Mouse (Mus musculus) gonadal fat pad, adult 2 months (tissue): ENCODE data around the gene Tmem145. TPM values are rescaled to one million over a fixed set of nuclear protein-coding genes. Genes with fewer than 3 reads are reported as not detected.
"Not testable (repeated sequence)": the region's sequence is repeated elsewhere in the genome, so short reads cannot be mapped to it uniquely, and the experiment has no call there.

Experiments used
- DNase-seq: peaks from one replicate; pipeline ENCODE4 v3.0.0-alpha.2; 2012; ENCODE audit warnings: low read depth
- polyA plus RNA-seq: library from polyadenylated mRNA; depleted of rRNA; stranded (reverse); fragments of >200 nt; gene quantifications from 2 replicates; pipeline ENCODE4 v1.2.3, GENCODE M21; 2012; rRNA removed

The Tmem145 gene
- not detected in 2 replicates for polyA plus RNA-seq

GRCm38 (mm10) chr7:25305956-25306613 lies at the start of gene Tmem145:
Gene Tmem145 (plus strand): TSS chr7:25306106.
- no peak for DNase-seq

- no peak for DNase-seq
These were observed 44.0 kb upstream of the Tmem145 start for GRCm38 (mm10) chr7:25261896-25262295.

- no peak for DNase-seq
These were observed 41.7 kb upstream of the Tmem145 start for GRCm38 (mm10) chr7:25263968-25264870.

- DNase-seq: not testable (repeated sequence)
These were observed 40.2 kb upstream of the Tmem145 start for GRCm38 (mm10) chr7:25265743-25266142.

GRCm38 (mm10) chr7:25266180-25266962 lies 39.5 kb upstream of the Tmem145 start:
- DNase-seq: no peak

GRCm38 (mm10) chr7:25267301-25267750 lies 38.6 kb upstream of the Tmem145 start, which contains the start of gene Cic:
Gene Cic (plus strand): TSS chr7:25267704.
- peak; percentile 94 for DNase-seq

GRCm38 (mm10) chr7:25267751-25268463 lies 38.0 kb upstream of the Tmem145 start:
- DNase-seq: peak; percentile 100

- DNase-seq: no peak
These were observed 37.3 kb upstream of the Tmem145 start for GRCm38 (mm10) chr7:25268588-25268987.

GRCm38 (mm10) chr7:25269029-25269428 lies 36.9 kb upstream of the Tmem145 start:
- DNase-seq: no peak

GRCm38 (mm10) chr7:25269545-25270271 lies 36.2 kb upstream of the Tmem145 start:
- DNase-seq: no peak

GRCm38 (mm10) chr7:25270652-25271633 lies 35.0 kb upstream of the Tmem145 start:
- no peak for DNase-seq

- no peak for DNase-seq
These were observed 34.1 kb upstream of the Tmem145 start for GRCm38 (mm10) chr7:25271651-25272444.

GRCm38 (mm10) chr7:25272445-25273258 lies 33.3 kb upstream of the Tmem145 start:
- no peak for DNase-seq

GRCm38 (mm10) chr7:25273259-25274241 lies 32.4 kb upstream of the Tmem145 start:
- DNase-seq: no peak

- no peak for DNase-seq
These were observed 31.3 kb upstream of the Tmem145 start for GRCm38 (mm10) chr7:25274571-25274970.

- no peak for DNase-seq
These were observed 30.9 kb upstream of the Tmem145 start for GRCm38 (mm10) chr7:25274996-25275395.
